Mouse (Mus musculus) hindlimb bud, embryonic 11.5 days (tissue): ENCODE data around the gene Dpp7.
A peak's percentile ranks its signal among the peaks of the same experiment; 100 is the strongest.

Source experiments
- DNase-seq: peaks from one replicate; pipeline ENCODE4 v3.0.0-alpha.2; 2012; ENCODE audit warnings: low read depth, low spot score; ENCODE audit errors: extremely low spot score

The Dpp7 gene

GRCm38 (mm10) chr2:25356208-25357079 is at the start of gene Dpp7:
Gene Dpp7, minus strand, starts transcription at chr2:25356359.
- DNase-seq = no peak

DNA sequence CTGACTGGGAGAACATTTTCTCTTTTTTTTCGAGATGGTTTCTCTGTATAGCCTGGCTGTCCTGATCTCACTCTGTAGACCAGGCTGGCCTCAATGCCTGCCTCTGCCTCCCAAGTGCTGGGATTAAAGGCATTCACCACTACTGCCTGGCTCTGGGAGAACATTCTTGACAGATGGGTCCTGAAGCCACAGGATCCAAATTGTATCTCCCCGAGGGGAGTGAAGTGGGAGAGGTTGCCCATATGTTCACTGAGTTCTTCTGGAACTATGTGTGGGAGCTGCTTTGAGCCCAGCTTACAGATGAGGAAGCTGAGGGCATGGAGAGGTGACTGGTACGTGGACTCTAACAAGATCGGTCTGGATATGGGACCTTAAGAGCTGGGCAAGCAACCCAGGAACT is 47.8 kb upstream of the Dpp7 start:
- DNase-seq = no peak

GRCm38 (mm10) chr2:25402972-25403601 is 46.9 kb upstream of the Dpp7 start:
- no peak for DNase-seq

GRCm38 (mm10) chr2:25402377-25402971 is 46.3 kb upstream of the Dpp7 start:
- peak; percentile 83 for DNase-seq

- no peak for DNase-seq
Measured at GRCm38 (mm10) chr2:25400764-25401163, 44.6 kb upstream of the Dpp7 start.

DNA sequence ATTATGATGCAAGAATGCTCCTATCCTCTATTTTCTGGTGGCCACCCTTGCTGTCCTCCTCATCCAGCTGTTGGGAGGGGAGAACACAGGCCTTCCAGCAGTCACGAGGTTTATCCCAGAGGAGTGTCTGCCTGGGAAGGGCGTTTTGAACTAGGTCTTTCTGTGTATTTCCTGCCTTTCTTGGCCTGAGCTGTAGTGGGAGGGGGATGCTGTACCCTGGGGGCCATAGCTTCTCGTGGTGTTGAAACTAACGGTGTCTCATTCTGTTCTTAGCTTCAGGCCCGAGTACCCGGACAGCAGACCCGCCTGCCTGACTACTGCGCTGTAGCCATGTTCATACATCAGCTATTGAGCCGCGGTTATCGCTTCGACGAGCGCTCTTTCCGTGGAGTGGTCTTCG is 44.1 kb upstream of the Dpp7 start:
- DNase-seq = no peak

DNA sequence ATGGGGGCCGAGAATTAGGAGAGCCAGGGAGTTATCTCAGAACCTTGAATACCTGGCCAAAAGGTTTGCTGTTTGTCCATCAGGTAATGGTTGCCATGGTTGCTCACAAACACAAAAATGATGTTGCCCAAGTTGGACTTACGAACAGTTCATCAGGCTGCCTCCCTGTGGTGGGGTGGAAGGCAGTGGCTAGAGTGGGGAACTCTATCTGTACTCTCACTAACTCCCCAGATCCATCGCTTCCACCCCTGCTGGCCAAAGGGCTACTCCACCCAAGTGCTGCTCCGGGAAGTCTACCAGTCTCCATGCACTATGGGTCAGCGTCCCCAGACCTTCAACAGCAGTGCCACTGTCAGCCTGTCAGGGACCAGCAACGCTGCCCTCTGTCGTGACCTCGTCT is 42.9 kb upstream of the Dpp7 start, which contains the start of gene Npdc1:
Gene Npdc1, plus strand, starts transcription at position 301 of the 400 bp plus-strand sequence.
- DNase-seq = no peak

DNA sequence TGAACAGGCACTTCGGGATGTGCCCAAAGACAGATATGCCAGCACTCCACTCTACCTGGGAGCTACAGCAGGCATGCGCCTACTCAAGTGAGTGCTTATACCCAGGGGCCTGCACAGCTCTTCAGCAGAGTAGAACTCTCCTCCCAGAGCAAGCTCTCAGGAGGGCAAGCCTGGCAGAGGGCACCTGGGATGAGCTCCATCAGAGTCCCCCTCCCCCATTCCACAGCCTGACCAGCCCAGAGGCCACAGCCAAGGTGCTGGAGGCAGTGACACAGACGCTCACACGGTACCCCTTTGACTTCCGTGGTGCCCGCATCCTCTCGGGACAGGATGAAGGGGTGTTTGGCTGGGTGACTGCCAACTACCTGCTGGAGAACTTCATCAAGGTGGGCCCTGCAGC is 41.9 kb upstream of the Dpp7 start:
- DNase-seq = no peak

- no peak for DNase-seq
Measured at GRCm38 (mm10) chr2:25397010-25397409, 40.9 kb upstream of the Dpp7 start.

GRCm38 (mm10) chr2:25396597-25396983 is 40.4 kb upstream of the Dpp7 start:
- no peak for DNase-seq

DNA sequence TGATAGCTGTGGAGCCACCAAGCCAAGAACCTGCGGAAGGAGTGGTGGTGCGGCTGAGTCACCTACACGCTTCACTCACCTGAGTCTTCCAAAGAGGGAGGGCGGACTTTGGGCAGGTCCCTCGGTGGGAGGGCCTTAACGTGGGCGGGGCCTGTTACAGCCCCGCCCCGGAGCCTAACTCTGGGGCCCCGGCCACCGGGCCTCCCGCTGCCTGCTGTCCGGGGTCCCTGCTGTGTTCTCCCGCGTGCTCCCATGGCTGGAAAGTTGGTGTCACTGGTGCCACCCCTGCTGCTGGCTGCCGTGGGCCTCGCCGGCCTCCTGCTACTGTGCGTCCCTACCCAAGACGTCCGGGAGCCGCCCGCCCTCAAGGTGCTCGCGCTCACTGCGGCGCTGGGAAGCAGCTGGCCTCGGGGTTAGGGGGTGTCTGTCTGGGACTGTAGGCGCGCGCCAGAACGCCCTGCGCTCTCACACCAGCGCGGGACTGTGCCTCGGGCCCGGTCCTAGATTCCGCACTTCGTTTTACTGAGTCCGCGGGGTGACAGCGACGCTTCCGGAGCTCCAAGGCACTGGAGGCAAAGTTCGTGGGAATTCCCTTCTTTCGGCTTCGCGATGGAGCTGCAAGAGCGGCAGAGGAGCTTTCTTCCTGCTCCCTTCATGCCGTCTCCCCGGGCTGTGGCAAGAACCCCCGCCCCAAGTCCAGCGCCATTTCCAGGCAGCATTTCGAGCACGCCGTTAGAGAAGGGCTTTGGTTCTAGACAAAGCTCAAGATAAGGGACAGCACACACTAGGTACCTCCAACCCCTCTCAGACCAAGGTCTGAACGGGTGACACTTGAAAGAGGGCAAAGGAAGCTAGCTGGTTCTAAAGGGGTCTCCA is 39.8 kb upstream of the Dpp7 start, which contains the start of gene Entpd2:
Gene Entpd2, plus strand, starts transcription at position 154 of the 876 bp plus-strand sequence.
- DNase-seq = no peak

GRCm38 (mm10) chr2:25394281-25395221 is 38.4 kb upstream of the Dpp7 start:
- DNase-seq = no peak

GRCm38 (mm10) chr2:25391266-25391665 is 35.1 kb upstream of the Dpp7 start:
- DNase-seq = no peak

DNA sequence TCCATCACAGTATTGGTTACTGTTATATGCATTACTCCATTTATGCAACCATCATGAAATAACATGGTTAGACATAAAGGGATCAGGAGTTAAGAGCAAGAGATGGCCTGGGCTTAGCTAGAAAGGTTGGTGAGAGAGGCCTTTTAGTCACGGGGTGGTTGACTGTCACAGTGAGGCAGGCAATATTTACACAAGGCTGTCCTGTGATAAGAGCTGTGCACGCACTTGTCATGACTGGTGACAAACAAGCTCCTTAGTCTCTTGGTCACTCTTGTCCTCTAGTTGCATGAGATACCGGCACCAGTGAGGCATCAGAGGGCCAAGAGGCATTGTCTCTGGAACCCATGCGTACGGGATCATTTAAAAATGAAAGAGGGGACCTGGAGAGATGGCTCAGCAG is 28.3 kb upstream of the Dpp7 start:
- DNase-seq = no peak

GRCm38 (mm10) chr2:25376589-25376988 is 20.4 kb upstream of the Dpp7 start:
- no peak for DNase-seq

DNA sequence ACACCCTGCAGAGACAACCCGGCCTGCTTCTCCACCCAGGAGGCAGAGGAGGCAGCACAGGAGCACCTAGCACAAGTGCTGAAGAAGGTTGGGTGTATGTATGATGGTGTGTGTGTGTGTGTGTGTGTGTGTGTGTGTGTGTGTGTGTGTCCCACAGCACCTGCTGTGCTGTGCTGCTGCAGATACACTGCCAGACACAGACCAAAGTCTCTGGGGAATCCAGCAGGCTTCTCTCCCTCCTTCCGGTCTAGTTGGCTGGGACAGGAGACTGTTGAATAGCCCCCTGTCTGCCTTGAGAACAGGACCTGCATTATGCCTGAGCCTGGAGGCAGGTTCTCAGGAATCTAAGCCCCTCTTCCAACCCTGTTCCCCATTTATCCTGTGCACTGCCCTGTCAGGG is 17.3 kb upstream of the Dpp7 start:
- DNase-seq = no peak

DNA sequence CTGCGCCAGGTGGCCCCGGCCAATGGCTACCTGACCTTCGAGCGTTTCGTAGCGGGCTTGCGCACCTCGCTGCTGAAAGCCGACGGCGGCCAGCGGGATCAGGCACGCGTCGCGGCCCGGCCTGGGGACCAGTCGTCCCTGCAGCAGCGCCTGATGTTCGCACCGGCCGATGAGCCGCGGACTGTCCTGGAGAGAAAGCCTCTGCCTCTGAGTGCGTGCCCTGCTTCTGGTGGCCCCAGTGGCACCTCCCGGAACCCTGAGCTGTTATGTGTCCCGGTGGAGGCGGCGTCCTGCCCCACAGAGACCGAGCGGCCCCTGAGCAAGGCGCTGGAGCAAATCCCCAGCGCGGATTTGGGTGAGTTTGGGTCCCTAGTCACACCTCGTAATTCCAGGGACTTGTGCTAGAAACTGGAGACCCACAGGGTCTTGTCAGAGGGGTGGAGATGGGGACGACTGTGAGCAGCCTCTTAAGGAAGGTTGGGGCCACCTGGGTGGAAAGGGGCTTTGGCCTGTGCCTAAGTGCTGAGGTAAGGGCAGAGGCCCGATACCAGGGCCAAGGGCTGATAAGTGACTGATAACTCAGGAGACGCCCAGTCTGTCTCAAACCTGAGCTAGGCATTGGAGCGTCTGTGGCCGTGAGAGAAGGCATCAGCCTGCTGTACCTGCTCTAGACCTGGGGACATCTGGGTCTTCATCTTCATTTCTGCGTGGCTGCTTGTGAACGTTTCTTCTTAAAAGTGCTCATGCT is 16.7 kb upstream of the Dpp7 start:
- DNase-seq = no peak

- peak; percentile 76 for DNase-seq
Measured at GRCm38 (mm10) chr2:25371764-25372643, 15.8 kb upstream of the Dpp7 start, which contains the start of gene Sapcd2. Gene Sapcd2, plus strand, starts transcription at chr2:25372321.
